Mouse (Mus musculus) stomach, postnatal 0 days (tissue): Measurements from ENCODE around the gene Paics.

Source experiments
- CTCF ChIP-seq: IDR thresholded peaks from 2 replicates; pipeline ENCODE4 v1.5.1; 2016; ENCODE audit warnings: antibody characterized with exemption, low read depth, mild to moderate bottlenecking, moderate library complexity
- EP300 ChIP-seq: optimal IDR thresholded peaks from 2 replicates; pipeline ENCODE3; 2016; ENCODE audit warnings: antibody characterized with exemption

- TF ChIP-seq CTCF (peak; percentile 55), EP300 (no peak)
Measured at GRCm38 (mm10) chr5:76957954-76958353, 6.8 kb downstream of the Paics start.
